Mouse (Mus musculus) megakaryocyte, embryonic 14.5 days (primary cell): ENCODE data around the gene Olfr544. TPM values are rescaled to one million over a fixed set of nuclear protein-coding genes. Genes with fewer than 3 reads are reported as not detected.

ENCODE experiments used
- H3K27me3 ChIP-seq: replicated peaks from 2 replicates; pipeline ENCODE3; 2012; ENCODE audit warnings: inconsistent platforms
- H3K36me3 ChIP-seq: replicated peaks from 2 replicates; pipeline ENCODE3; 2012; ENCODE audit warnings: low read length, inconsistent platforms, mixed read lengths
- H3K4me1 ChIP-seq: 2 replicates; pipeline ENCODE4 v1.6.1; 2012; ENCODE audit warnings: inconsistent platforms
- H3K4me3 ChIP-seq: replicated peaks from 2 replicates; pipeline ENCODE3; 2012; ENCODE audit warnings: moderate library complexity, mild to moderate bottlenecking, inconsistent platforms
- H3K9me3 ChIP-seq: 2 replicates; pipeline ENCODE4 v1.6.1; 2012; ENCODE audit warnings: inconsistent platforms
- FLI1 ChIP-seq: IDR thresholded peaks from 2 replicates; pipeline ENCODE4 v1.6.1; 2012; ENCODE audit warnings: low read length, inconsistent platforms, mixed read lengths
- GATA1 ChIP-seq: IDR thresholded peaks from 3 replicates; pipeline ENCODE4 v1.6.1; 2012; ENCODE audit warnings: mixed read lengths, low read length, inconsistent platforms, borderline replicate concordance
- polyA plus RNA-seq: library from polyadenylated mRNA; stranded (reverse); fragments of >175 nt; gene quantifications from 2 replicates; pipeline ENCODE4 v1.2.3, GENCODE M21; 2012; ENCODE audit warnings: low replicate concordance; ENCODE audit not compliant: insufficient read depth

Gene Olfr544
- polyA plus RNA-seq, 1 experiment = not detected

DNA sequence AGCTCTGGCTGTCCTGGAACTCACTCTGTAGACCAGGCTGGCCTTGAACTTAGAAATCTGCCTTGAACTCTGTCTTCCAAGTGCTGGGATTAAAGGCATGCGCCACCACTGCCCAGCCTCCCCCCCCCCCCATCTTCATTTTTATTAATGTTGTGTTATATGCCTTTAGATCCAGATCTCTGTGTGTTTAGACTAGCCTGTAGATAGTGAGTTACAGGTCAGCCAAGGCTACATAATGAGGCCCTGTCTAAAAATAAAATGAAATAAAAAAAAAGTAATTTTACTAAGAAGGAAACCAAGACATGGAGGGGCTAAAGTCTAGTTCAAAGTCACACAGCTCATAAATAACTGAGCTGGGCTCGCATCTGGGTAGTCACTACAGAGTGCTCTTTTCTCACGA is 9.2 kb downstream of the Olfr544 start:
- Histone ChIP-seq H3K9me3 (no peaks in the 10 kb centered on the region), H3K4me1 (peaks cover 57% of the 10 kb centered on the region), H3K27me3 (no peaks in the 10 kb centered on the region), H3K36me3 (peaks cover 12% of the 10 kb centered on the region), H3K4me3 (no peak overlapping the region)
- TF ChIP-seq GATA1 = no peak
- TF ChIP-seq FLI1 = no peak

DNA sequence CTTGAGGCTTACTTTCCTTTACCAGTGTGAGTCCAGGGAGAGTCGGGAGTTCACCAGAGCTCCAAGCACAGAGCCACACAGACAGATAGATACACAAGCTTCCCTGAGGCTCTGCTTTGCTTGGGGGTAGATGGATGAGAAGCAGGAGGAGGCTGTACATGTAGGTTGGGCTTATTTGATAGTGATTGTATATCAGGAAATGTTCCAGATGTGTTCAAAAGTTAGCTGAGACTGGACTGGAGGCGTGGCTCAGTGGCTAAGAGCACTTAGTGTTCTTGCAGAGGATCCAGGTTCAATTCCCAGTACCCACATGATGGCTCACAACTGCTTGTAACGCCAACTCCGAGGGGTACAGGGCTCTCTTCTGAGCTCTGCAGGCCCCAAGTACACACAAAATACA is 9.7 kb downstream of the Olfr544 start:
- TF ChIP-seq FLI1 (no peak), GATA1 (no peak)
- H3K27me3 ChIP-seq = no peaks in the 10 kb centered on the region
- no peaks in the 10 kb centered on the region for H3K9me3 ChIP-seq
- peaks cover 52% of the 10 kb centered on the region for H3K4me1 ChIP-seq
- peaks cover 12% of the 10 kb centered on the region for H3K36me3 ChIP-seq
- no peak overlapping the region for H3K4me3 ChIP-seq

DNA sequence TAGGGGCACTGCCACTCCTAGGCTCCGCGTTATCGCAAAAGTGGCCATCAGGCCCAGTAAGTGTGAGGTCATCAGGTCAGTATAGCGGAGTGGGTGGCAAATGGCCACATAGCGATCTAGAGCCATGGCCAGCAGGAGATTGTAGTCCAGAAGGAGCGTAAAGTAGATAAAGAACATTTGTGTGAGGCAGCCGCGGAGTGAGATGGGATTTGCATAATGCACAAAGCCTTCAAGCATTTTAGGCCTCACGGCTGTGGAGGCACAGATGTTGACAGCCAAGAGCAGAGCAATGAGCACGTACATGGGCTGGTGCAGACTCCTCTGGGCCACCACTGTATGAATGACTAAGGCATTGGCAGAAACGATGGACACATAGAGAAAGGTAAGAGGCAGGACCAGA is 10.7 kb downstream of the Olfr544 start:
- peaks cover 41% of the 10 kb centered on the region for H3K4me1 ChIP-seq
- H3K4me3 ChIP-seq = no peak overlapping the region
- no peaks in the 10 kb centered on the region for H3K9me3 ChIP-seq
- peaks cover 12% of the 10 kb centered on the region for H3K36me3 ChIP-seq
- TF ChIP-seq FLI1 (no peak), GATA1 (no peak)
- no peaks in the 10 kb centered on the region for H3K27me3 ChIP-seq

DNA sequence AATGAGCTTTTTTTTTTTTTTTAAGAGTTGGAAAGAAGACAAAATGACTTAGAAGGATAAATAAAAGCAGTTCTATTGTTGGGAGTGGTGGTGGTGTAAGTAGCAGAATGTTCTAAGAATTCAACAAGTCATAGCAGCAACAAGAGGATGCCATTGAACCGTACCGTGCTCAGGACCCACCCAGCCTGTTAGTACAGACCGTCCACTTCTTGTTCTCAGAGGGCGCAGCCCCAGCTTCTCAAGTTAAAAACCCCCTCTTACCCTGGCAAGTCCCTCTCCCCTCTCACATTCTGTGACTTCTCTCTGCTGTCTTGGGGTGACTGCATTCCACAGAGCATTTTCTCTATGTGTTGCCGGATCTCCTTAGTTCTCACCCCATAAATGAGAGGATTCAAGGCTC is 11.5 kb downstream of the Olfr544 start:
- H3K36me3 ChIP-seq = peaks cover 12% of the 10 kb centered on the region
- TF ChIP-seq FLI1 = no peak
- no peak for TF ChIP-seq GATA1
- peaks cover 36% of the 10 kb centered on the region for H3K4me1 ChIP-seq
- H3K4me3 ChIP-seq = no peak overlapping the region
- no peaks in the 10 kb centered on the region for H3K27me3 ChIP-seq
- H3K9me3 ChIP-seq = no peaks in the 10 kb centered on the region

DNA sequence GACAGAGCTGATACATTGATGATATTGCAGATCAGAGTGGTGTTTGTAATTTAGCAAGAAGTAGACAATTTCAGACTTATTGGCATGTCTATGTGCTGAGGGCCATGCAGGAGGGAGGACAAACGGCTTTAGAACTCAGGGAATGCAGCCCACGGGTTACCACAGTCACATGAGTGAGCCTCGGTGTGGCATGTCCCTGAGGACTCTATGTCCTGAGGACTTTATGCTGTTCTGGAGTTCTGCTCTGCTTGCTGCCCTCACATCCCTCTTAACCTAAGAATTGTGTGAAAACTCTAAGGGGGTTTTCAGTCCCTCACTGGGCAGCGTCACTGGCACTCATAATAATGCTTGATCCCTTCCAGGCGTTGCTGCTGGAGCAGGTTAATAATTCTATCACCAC is 15.4 kb downstream of the Olfr544 start:
- TF ChIP-seq FLI1 (no peak), GATA1 (no peak)
- no peaks in the 10 kb centered on the region for H3K27me3 ChIP-seq
- peaks cover 5% of the 10 kb centered on the region for H3K4me1 ChIP-seq
- no peak overlapping the region for H3K4me3 ChIP-seq
- H3K9me3 ChIP-seq = no peaks in the 10 kb centered on the region
- H3K36me3 ChIP-seq = peaks cover 41% of the 10 kb centered on the region

DNA sequence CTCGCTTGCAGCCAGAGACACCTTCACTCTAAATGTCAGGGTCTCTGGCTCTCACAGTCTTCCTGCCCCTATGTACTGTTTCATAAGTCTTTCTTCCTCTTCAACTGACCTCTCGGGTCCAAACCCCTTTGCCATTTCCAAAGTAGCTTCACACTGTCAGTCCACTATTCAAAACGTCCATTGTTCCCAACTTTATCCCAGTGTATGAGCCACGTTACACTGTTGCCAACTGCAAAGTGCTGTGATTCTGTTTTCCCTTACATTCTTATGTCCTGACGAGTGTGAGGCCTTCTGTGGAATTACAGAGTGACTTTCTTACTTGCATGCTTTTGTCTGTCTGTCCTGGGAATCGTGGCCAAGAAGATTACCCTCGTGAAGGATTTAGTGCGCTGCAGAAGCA is 20.5 kb downstream of the Olfr544 start:
- TF ChIP-seq GATA1 = no peak
- TF ChIP-seq FLI1 = no peak
- H3K36me3 ChIP-seq = peaks cover 78% of the 10 kb centered on the region

DNA sequence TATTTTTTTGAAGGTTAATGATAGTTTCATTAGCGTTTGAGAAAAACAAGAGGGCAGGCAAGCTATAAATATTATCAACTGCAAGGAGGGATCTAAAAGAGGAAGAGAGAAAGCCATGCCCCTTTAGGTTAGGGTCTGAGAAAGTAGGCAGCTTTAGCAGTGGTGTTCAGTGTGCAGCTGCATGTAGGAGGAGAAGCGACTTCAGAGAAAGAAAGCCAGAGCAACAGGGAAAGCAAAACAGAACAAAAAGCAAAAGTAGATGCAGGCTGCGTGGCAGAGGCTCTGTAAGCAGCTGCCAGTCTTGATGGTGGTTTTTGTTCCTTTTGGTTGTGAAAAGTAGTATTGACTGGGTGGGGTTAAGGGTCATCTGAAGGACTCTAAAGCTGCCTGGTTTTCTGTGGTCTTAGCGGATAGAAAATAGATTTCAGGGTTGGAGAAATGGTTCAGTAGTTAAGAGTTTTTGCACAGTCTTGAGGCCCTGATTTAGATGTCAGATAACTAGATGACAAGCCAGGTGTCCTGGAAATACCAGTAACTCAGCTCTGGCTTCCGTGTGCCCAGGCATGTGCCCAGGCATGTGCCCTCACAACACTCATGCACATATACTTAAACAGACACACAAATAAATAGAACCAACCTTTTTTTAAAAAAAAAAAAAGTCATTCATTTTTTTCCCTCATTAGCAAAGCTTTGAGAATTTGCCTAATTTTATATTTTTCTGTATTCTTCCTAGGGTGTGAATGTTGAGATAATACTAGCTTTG is 29.3 kb downstream of the Olfr544 start:
- Histone ChIP-seq H3K4me1 (no peaks in the 10 kb centered on the region), H3K4me3 (no peak overlapping the region), H3K9me3 (no peaks in the 10 kb centered on the region), H3K27me3 (no peaks in the 10 kb centered on the region), H3K36me3 (peaks cover 93% of the 10 kb centered on the region)
- no peak for TF ChIP-seq FLI1
- no peak for TF ChIP-seq GATA1

More for the DNA sequence above, 20.5 kb downstream of the Olfr544 start:
- Histone ChIP-seq H3K4me3 (no peak overlapping the region), H3K27me3 (no peaks in the 10 kb centered on the region), H3K9me3 (no peaks in the 10 kb centered on the region), H3K4me1 (no peaks in the 10 kb centered on the region)

DNA sequence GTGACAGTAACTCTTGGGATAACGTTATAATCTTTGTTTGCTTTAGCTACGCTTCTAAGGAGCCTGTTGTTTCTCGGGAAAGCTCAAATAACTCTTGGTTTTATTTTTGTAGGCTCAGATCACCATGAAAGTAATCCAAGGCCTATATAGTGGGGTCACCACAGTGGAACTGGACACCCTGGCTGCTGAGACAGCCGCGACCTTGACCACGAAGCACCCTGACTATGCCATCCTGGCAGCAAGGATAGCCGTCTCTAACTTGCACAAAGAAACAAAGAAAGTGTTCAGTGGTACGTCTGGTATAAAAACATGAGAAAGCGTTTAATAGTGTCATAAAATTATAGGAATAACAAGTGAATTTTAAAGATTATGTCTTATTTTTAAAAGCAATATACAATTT is 41.7 kb downstream of the Olfr544 start:
- TF ChIP-seq FLI1 (no peak), GATA1 (no peak)
- H3K4me3 ChIP-seq = no peak overlapping the region
- no peaks in the 10 kb centered on the region for H3K9me3 ChIP-seq
- peaks cover 20% of the 10 kb centered on the region for H3K4me1 ChIP-seq
- H3K36me3 ChIP-seq = peaks cover 69% of the 10 kb centered on the region
- H3K27me3 ChIP-seq = no peaks in the 10 kb centered on the region

DNA sequence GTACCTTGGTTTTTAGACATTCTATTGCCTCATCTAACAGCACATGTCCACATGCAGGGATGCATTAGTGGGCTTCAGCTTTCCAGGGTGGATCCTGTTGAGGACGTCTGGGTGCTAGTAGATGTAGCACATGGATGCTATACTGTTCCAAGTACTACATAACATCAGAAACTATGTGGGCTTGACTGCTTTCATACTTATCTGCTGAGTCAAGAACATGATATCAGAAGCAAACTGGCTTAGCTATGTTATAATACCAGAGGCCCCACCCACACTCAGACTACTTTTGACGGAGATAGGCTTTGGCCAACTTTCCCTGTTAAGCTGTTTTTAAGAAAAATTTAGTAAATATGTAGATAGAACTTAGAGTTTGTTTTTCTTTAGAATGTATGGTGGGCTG is 43.8 kb downstream of the Olfr544 start:
- Histone ChIP-seq H3K27me3 (no peaks in the 10 kb centered on the region), H3K4me3 (peak overlapping the region; percentile 9), H3K9me3 (no peaks in the 10 kb centered on the region), H3K4me1 (peaks cover 25% of the 10 kb centered on the region), H3K36me3 (peaks cover 49% of the 10 kb centered on the region)
- TF ChIP-seq GATA1 (no peak), FLI1 (no peak)

DNA sequence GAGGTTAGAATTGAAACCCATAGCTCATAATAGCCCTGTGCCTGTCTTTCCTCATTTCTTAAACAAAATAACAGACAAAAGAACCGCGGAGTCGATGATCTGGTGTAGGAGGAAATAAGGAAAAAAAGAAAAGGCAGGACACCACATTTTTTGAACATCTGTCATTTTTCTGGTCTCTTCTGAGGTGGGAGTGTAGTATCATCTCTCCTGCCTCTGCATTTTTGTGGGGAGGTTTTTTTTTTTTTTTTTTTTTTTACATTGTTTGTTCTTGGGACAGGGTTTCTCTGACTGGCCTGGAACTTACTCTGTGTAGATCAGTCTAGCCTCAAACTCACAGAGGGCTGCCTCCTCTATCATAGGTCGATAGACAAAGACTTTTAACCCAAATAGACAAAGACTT is 45.7 kb downstream of the Olfr544 start:
- peak overlapping the region; percentile 96 for H3K4me3 ChIP-seq
- H3K36me3 ChIP-seq = peaks cover 38% of the 10 kb centered on the region
- H3K9me3 ChIP-seq = no peaks in the 10 kb centered on the region
- peaks cover 27% of the 10 kb centered on the region for H3K4me1 ChIP-seq
- no peaks in the 10 kb centered on the region for H3K27me3 ChIP-seq
- TF ChIP-seq GATA1 = no peak
- no peak for TF ChIP-seq FLI1
